Mouse (Mus musculus) liver, postnatal 0 days (tissue): Measurements from ENCODE around the gene Sel1l2. TPM values are rescaled to one million over a fixed set of nuclear protein-coding genes. Genes with fewer than 3 reads are reported as not detected.

Experiments used
- ATAC-seq: fragments of 200-750 bp; cut with Nextera tagmentation; 2 replicates; pipeline ENCODE4 v1.8.0; 2017; ENCODE audit warnings: mild to moderate bottlenecking, moderate library complexity
- DNase-seq: peaks from one replicate; pipeline ENCODE4 v3.0.0-alpha.2; 2016
- H3K27ac ChIP-seq: fragments of 300-500 bp; sonication (generic); 2 replicates; pipeline ENCODE4 v1.5.1; 2014; ENCODE audit warnings: antibody characterized with exemption, moderate library complexity, mild to moderate bottlenecking, low read depth
- H3K27me3 ChIP-seq: fragments of 300-500 bp; sonication (generic); 2 replicates; pipeline ENCODE4 v1.6.1; 2014; ENCODE audit warnings: low read length, control low read depth, mixed read lengths; ENCODE audit not compliant: insufficient read depth
- H3K36me3 ChIP-seq: fragments of 300-500 bp; sonication (generic); replicated peaks from 2 replicates; pipeline ENCODE4 v1.6.1; 2014; ENCODE audit warnings: mild to moderate bottlenecking, control low read depth, low read length, moderate library complexity, mixed read lengths; ENCODE audit not compliant: insufficient read depth
- H3K4me1 ChIP-seq: fragments of 300-500 bp; sonication (generic); 2 replicates; pipeline ENCODE4 v1.6.1; 2014; ENCODE audit warnings: antibody characterized with exemption, mild to moderate bottlenecking, control low read depth; ENCODE audit not compliant: insufficient read depth
- H3K4me2 ChIP-seq: fragments of 300-500 bp; sonication (generic); 2 replicates; pipeline ENCODE4 v1.6.1; 2014; ENCODE audit warnings: low read depth, mild to moderate bottlenecking, low read length, moderate library complexity, mixed read lengths
- H3K4me3 ChIP-seq: fragments of 300-500 bp; sonication (generic); 2 replicates; pipeline ENCODE4 v1.5.1; 2014; ENCODE audit warnings: low read depth, low read length
- H3K9ac ChIP-seq: fragments of 300-500 bp; sonication (generic); replicated peaks from 2 replicates; pipeline ENCODE4 v1.6.1; 2014; ENCODE audit warnings: mild to moderate bottlenecking, moderate library complexity
- H3K9me3 ChIP-seq: fragments of 300-500 bp; sonication (generic); 2 replicates; pipeline ENCODE4 v1.6.1; 2016; ENCODE audit warnings: mild to moderate bottlenecking, control low read depth, low read length, mixed read lengths
- CTCF ChIP-seq: sonication (generic); IDR thresholded peaks from 2 replicates; pipeline ENCODE4 v1.5.1; 2016; ENCODE audit warnings: antibody characterized with exemption, low read depth
- EP300 ChIP-seq: IDR thresholded peaks from 2 replicates; pipeline ENCODE4 v1.6.1; 2016; ENCODE audit warnings: antibody characterized with exemption, low read depth, mild to moderate bottlenecking
- WGBS: fragments of 180-500 bp; shearing (Covaris S2); extraction: QIAGEN DNeasy Blood & Tissue Kit; methylation state at CpG from one replicate; pipeline ENCODE4 v1.1.7; 2014; ENCODE audit not compliant: insufficient replicate concordance; 5-methylcytosine and 5-hydroxymethylcytosine counted together
- polyA plus RNA-seq: library from polyadenylated mRNA; unstranded; fragments of >200 nt; fragmentation: Nextera tagmentation; extraction: Ambion mirVana; gene quantifications from 2 replicates; pipeline ENCODE4 v1.2.1, GENCODE M21; 2015

Gene Sel1l2
- polyA plus RNA-seq, 1 experiment from 2014 or later = not detected

GRCm38 (mm10) chr2:140359905-140360304 lies 29.6 kb downstream of the Sel1l2 start:
- Histone ChIP-seq H3K9ac (no peak overlapping the region), H3K36me3 (no peaks in the 10 kb centered on the region), H3K9me3 (no peaks in the 10 kb centered on the region), H3K27ac (no peak overlapping the region), H3K4me3 (no peak overlapping the region), H3K4me2 (no peak overlapping the region), H3K27me3 (no peaks in the 10 kb centered on the region), H3K4me1 (no peaks in the 10 kb centered on the region)
- WGBS = 33% methylated on average over 2 of the region's 2 CpGs
- no peak for DNase-seq
- ATAC-seq = no peak
- TF ChIP-seq CTCF (no peak), EP300 (no peak)

DNA sequence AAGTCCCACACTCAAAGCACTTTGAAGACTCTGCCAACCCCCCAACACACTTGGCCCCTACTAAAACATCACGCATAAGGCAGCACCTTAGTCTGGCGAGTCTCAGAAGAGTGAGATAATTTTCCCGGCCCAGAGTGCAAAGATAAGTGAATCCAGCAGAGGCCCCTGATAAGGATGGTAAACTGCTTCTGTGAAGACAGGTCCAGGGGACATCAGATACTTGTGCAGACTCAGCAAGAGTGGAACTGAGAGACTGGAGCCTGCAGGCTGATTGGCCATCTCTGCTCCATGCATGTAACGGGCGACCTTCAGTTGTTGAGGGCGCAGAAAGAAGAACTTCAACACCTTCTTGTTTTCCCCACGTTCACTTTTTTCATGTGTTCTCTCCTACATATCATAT lies 47.1 kb downstream of the Sel1l2 start:
- no peaks in the 10 kb centered on the region for H3K36me3 ChIP-seq
- no peak for ATAC-seq

GRCm38 (mm10) chr2:140330508-140331306 lies 58.8 kb downstream of the Sel1l2 start:
- Histone ChIP-seq H3K9ac (no peak overlapping the region), H3K36me3 (no peaks in the 10 kb centered on the region), H3K4me2 (no peak overlapping the region), H3K27me3 (no peaks in the 10 kb centered on the region), H3K4me3 (no peak overlapping the region), H3K27ac (no peak overlapping the region), H3K9me3 (no peaks in the 10 kb centered on the region), H3K4me1 (no peaks in the 10 kb centered on the region)
- DNase-seq (no peak), ATAC-seq (no peak)
- TF ChIP-seq CTCF = no peak
- TF ChIP-seq EP300 = no peak
- WGBS = 62% methylated on average over 5 of the region's 5 CpGs

More for the DNA sequence above, 47.1 kb downstream of the Sel1l2 start:
- H3K9me3 ChIP-seq = no peaks in the 10 kb centered on the region
- H3K27ac ChIP-seq = no peak overlapping the region
- no peak overlapping the region for H3K4me3 ChIP-seq
- H3K4me2 ChIP-seq = no peak overlapping the region
- TF ChIP-seq EP300 (no peak), CTCF (no peak)
- H3K9ac ChIP-seq = no peak overlapping the region
- WGBS = 54% methylated on average over 7 of the region's 7 CpGs
- no peaks in the 10 kb centered on the region for H3K4me1 ChIP-seq
- H3K27me3 ChIP-seq = no peaks in the 10 kb centered on the region
- no peak for DNase-seq

DNA sequence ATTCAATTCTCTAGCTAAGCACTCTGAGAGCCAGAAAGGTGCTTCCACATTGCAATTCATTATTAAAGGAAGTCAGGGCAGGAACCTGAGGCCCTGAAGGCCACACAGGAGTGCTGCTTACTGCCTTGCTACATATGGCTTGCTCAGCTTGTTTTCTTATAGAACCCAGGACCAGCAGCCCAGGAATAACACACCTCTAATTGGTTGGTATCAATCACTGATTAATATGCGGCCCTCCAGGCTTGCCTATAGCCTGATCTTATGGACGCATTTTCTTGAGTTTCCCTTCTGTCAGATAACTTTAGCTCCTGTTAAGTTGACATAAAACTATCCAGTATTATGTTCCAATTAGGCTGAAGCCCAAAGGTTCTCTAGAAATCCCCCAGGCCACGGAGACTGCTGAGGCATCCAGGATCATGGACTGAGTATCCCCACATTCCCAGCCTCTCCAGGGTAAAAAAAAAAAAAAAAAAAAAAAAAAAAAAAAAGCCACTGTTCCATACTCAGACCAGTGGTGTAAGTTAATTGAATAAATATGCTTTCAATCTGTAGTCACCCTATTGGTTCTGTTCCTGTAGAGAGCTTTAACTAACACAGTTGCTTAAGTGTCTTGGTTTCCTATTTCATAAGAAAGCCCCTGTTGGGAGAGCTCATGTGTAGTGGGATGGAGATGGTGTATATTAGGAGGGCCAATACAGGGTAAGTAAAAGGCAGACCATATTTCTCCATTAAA lies 86.4 kb downstream of the Sel1l2 start:
- H3K4me2 ChIP-seq = no peak overlapping the region
- no peak for TF ChIP-seq EP300
- no peak for TF ChIP-seq CTCF
- no peak for DNase-seq
- no peak overlapping the region for H3K9ac ChIP-seq
- no peaks in the 10 kb centered on the region for H3K9me3 ChIP-seq
- no peaks in the 10 kb centered on the region for H3K4me1 ChIP-seq
- no peak overlapping the region for H3K27ac ChIP-seq
- 68% methylated on average over 3 of the region's 3 CpGs for WGBS
- H3K36me3 ChIP-seq = no peaks in the 10 kb centered on the region
- no peak for ATAC-seq
- no peaks in the 10 kb centered on the region for H3K27me3 ChIP-seq
- H3K4me3 ChIP-seq = no peak overlapping the region

- TF ChIP-seq EP300 (no peak), CTCF (no peak)
- H3K4me3 ChIP-seq = no peak overlapping the region
- 43% methylated on average over 4 of the region's 4 CpGs for WGBS
- H3K36me3 ChIP-seq = no peaks in the 10 kb centered on the region
- DNase-seq (no peak), ATAC-seq (no peak)
- no peak overlapping the region for H3K9ac ChIP-seq
- no peaks in the 10 kb centered on the region for H3K27me3 ChIP-seq
- H3K4me1 ChIP-seq = no peaks in the 10 kb centered on the region
- H3K4me2 ChIP-seq = no peak overlapping the region
- H3K9me3 ChIP-seq = no peaks in the 10 kb centered on the region
- no peak overlapping the region for H3K27ac ChIP-seq
Observed at GRCm38 (mm10) chr2:140297155-140297554, 92.4 kb downstream of the Sel1l2 start.

GRCm38 (mm10) chr2:140293820-140294219 lies 95.7 kb downstream of the Sel1l2 start:
- no peaks in the 10 kb centered on the region for H3K9me3 ChIP-seq
- no peak for TF ChIP-seq CTCF
- no peak for TF ChIP-seq EP300
- ATAC-seq (no peak), DNase-seq (no peak)
- H3K27me3 ChIP-seq = no peaks in the 10 kb centered on the region
- no peaks in the 10 kb centered on the region for H3K36me3 ChIP-seq
- no peak overlapping the region for H3K4me2 ChIP-seq
- H3K27ac ChIP-seq = no peak overlapping the region
- no peak overlapping the region for H3K4me3 ChIP-seq
- H3K9ac ChIP-seq = no peak overlapping the region
- 70% methylated on average over 2 of the region's 2 CpGs for WGBS
- H3K4me1 ChIP-seq = no peaks in the 10 kb centered on the region
